Mouse (Mus musculus) heart, embryonic 13.5 days (tissue): Measurements from ENCODE around the gene Slc5a5. TPM values are rescaled to one million over a fixed set of nuclear protein-coding genes. Genes with fewer than 3 reads are reported as not detected.
A peak's percentile ranks its signal among the peaks of the same experiment; 100 is the strongest.

ENCODE experiments used
- ATAC-seq: fragments of 200-750 bp; cut with Nextera tagmentation; 2 replicates; pipeline ENCODE4 v1.8.0; 2017; ENCODE audit warnings: moderate TSS enrichment; ENCODE audit not compliant: insufficient number of reproducible peaks, low FRiP score, low TSS enrichment; ENCODE audit errors: extremely low read depth
- H3K27ac ChIP-seq: fragments of 300-500 bp; sonication (generic); replicated peaks from 2 replicates; pipeline ENCODE4 v1.5.1; 2015; ENCODE audit warnings: moderate library complexity, mild to moderate bottlenecking, inconsistent platforms
- H3K27me3 ChIP-seq: fragments of 300-500 bp; sonication (generic); replicated peaks from 2 replicates; pipeline ENCODE4 v1.6.1; 2015; ENCODE audit warnings: mild to moderate bottlenecking, inconsistent platforms
- H3K36me3 ChIP-seq: fragments of 300-500 bp; sonication (generic); 2 replicates; pipeline ENCODE4 v1.6.1; 2015; ENCODE audit warnings: mild to moderate bottlenecking, inconsistent platforms
- H3K4me1 ChIP-seq: fragments of 300-500 bp; sonication (generic); 2 replicates; pipeline ENCODE4 v1.6.1; 2015; ENCODE audit warnings: inconsistent platforms
- H3K4me2 ChIP-seq: fragments of 300-500 bp; sonication (generic); 2 replicates; pipeline ENCODE4 v1.6.1; 2015; ENCODE audit warnings: inconsistent platforms, mild to moderate bottlenecking, moderate library complexity
- H3K4me3 ChIP-seq: fragments of 300-500 bp; sonication (generic); 2 replicates; pipeline ENCODE4 v1.5.1; 2015; ENCODE audit warnings: moderate library complexity, mild to moderate bottlenecking, inconsistent platforms
- H3K9ac ChIP-seq: fragments of 300-500 bp; sonication (generic); 2 replicates; pipeline ENCODE4 v1.6.1; 2015; ENCODE audit warnings: inconsistent platforms, mild to moderate bottlenecking, moderate library complexity
- H3K9me3 ChIP-seq: fragments of 300-500 bp; sonication (generic); 2 replicates; pipeline ENCODE4 v1.6.1; 2016; ENCODE audit warnings: inconsistent platforms
- WGBS: fragments of 180-500 bp; shearing (Covaris S2); methylation state at CpG from one replicate; pipeline ENCODE4 v1.1.7; 2015; ENCODE audit warnings: mixed read lengths; 5-methylcytosine and 5-hydroxymethylcytosine counted together
- polyA plus RNA-seq: library from polyadenylated mRNA; unstranded; fragments of >200 nt; fragmentation: Nextera tagmentation; extraction: Ambion mirVana; gene quantifications from 2 replicates; pipeline ENCODE4 v1.2.1, GENCODE M21; 2015

Gene Slc5a5
- polyA plus RNA-seq, 1 experiment from 2014 or later: 0.09 TPM

- H3K4me3 ChIP-seq: no peak overlapping the region
- H3K36me3 ChIP-seq: no peaks in the 10 kb centered on the region
- H3K27ac ChIP-seq: no peak overlapping the region
- H3K27me3 ChIP-seq: peaks cover 6% of the 10 kb centered on the region; the same call in 1 of the 2 replicates
- ATAC-seq: no peak
- no peak overlapping the region for H3K4me2 ChIP-seq
- no peak overlapping the region for H3K9ac ChIP-seq
- peaks cover 12% of the 10 kb centered on the region for H3K4me1 ChIP-seq
- no peaks in the 10 kb centered on the region for H3K9me3 ChIP-seq
- WGBS: 33% methylated on average over 2 of the region's 2 CpGs
Measured at GRCm38 (mm10) chr8:70878178-70878577, 14.4 kb downstream of the Slc5a5 start.

- no peak for ATAC-seq
- Histone ChIP-seq H3K9ac (no peak overlapping the region), H3K36me3 (no peaks in the 10 kb centered on the region), H3K27ac (no peak overlapping the region), H3K4me3 (no peak overlapping the region), H3K27me3 (peaks cover 6% of the 10 kb centered on the region; the same call in 1 of the 2 replicates), H3K4me2 (no peak overlapping the region), H3K9me3 (no peaks in the 10 kb centered on the region), H3K4me1 (peaks cover 24% of the 10 kb centered on the region)
- WGBS: 41% methylated on average over 4 of the region's 4 CpGs
Measured at GRCm38 (mm10) chr8:70876382-70876781, 16.2 kb downstream of the Slc5a5 start.

GRCm38 (mm10) chr8:70874441-70874840 lies 18.1 kb downstream of the Slc5a5 start:
- H3K36me3 ChIP-seq: no peaks in the 10 kb centered on the region
- H3K27ac ChIP-seq: no peak overlapping the region
- H3K27me3 ChIP-seq: no peaks in the 10 kb centered on the region; the same call in 1 of the 2 replicates
- H3K4me2 ChIP-seq: no peak overlapping the region
- no peaks in the 10 kb centered on the region for H3K9me3 ChIP-seq
- H3K4me1 ChIP-seq: peaks cover 22% of the 10 kb centered on the region
- H3K9ac ChIP-seq: no peak overlapping the region
- 87% methylated on average over 13 of the region's 13 CpGs for WGBS
- H3K4me3 ChIP-seq: no peak overlapping the region
- no peak for ATAC-seq

- peak; percentile 87 for ATAC-seq
- H3K27me3 ChIP-seq: no peaks in the 10 kb centered on the region; the same call in 1 of the 2 replicates
- peaks cover 2% of the 10 kb centered on the region for H3K36me3 ChIP-seq
- no peaks in the 10 kb centered on the region for H3K9me3 ChIP-seq
- 1% methylated on average over 46 of the region's 46 CpGs for WGBS
- peaks cover 32% of the 10 kb centered on the region for H3K4me1 ChIP-seq
- peak within 1 kb of the TSS; percentile 76 for H3K27ac ChIP-seq
- peak within 1 kb of the TSS; percentile 98 for H3K4me2 ChIP-seq
- H3K4me3 ChIP-seq: peak within 1 kb of the TSS; percentile 91
- H3K9ac ChIP-seq: peak within 1 kb of the TSS; percentile 91
Measured at GRCm38 (mm10) chr8:70873364-70873985, 19.1 kb downstream of the Slc5a5 start, which contains the start of gene Ccdc124. Gene Ccdc124 (minus strand): TSS chr8:70873935.

GRCm38 (mm10) chr8:70872643-70873363 lies 19.8 kb downstream of the Slc5a5 start:
- Histone ChIP-seq H3K36me3 (peaks cover 9% of the 10 kb centered on the region), H3K27me3 (no peaks in the 10 kb centered on the region; the same call in none of the 2 replicates), H3K9me3 (no peaks in the 10 kb centered on the region), H3K4me3 (peak overlapping the region; percentile 91), H3K27ac (peak overlapping the region; percentile 76), H3K4me1 (peaks cover 37% of the 10 kb centered on the region), H3K9ac (peak overlapping the region; percentile 91), H3K4me2 (peak overlapping the region; percentile 98)
- 5% methylated on average over 31 of the region's 31 CpGs for whole genome bisulfite sequencing
- no peak for ATAC-seq

GRCm38 (mm10) chr8:70871195-70871807 lies 21.3 kb downstream of the Slc5a5 start:
- H3K4me2 ChIP-seq: no peak overlapping the region
- no peaks in the 10 kb centered on the region for H3K9me3 ChIP-seq
- H3K4me1 ChIP-seq: peaks cover 41% of the 10 kb centered on the region
- H3K27ac ChIP-seq: peak overlapping the region; percentile 39
- 84% methylated on average over 5 of the region's 5 CpGs for WGBS
- H3K4me3 ChIP-seq: no peak overlapping the region
- H3K36me3 ChIP-seq: peaks cover 13% of the 10 kb centered on the region
- no peaks in the 10 kb centered on the region; the same call in none of the 2 replicates for H3K27me3 ChIP-seq
- ATAC-seq: no peak
- H3K9ac ChIP-seq: peak overlapping the region; percentile 37; the same call in 1 of the 2 replicates

- peaks cover 13% of the 10 kb centered on the region for H3K36me3 ChIP-seq
- no peak overlapping the region for H3K4me2 ChIP-seq
- no peaks in the 10 kb centered on the region for H3K9me3 ChIP-seq
- 43% methylated on average over 16 of the region's 16 CpGs for WGBS
- no peaks in the 10 kb centered on the region; the same call in none of the 2 replicates for H3K27me3 ChIP-seq
- H3K4me3 ChIP-seq: no peak overlapping the region
- H3K4me1 ChIP-seq: peaks cover 51% of the 10 kb centered on the region
- no peak for ATAC-seq
- H3K9ac ChIP-seq: 0 out of 2 replicates have a peak overlapping the region, but pooled peaks have one; percentile 63
- no peak overlapping the region for H3K27ac ChIP-seq
Measured at GRCm38 (mm10) chr8:70869601-70870041, 22.9 kb downstream of the Slc5a5 start.

GRCm38 (mm10) chr8:70869199-70869571 lies 23.4 kb downstream of the Slc5a5 start:
- 43% methylated on average over 5 of the region's 5 CpGs for WGBS
- H3K9ac ChIP-seq: 0 out of 2 replicates have a peak overlapping the region, but pooled peaks have one; percentile 63
- no peak overlapping the region for H3K4me3 ChIP-seq

GRCm38 (mm10) chr8:70868559-70869198 lies 23.9 kb downstream of the Slc5a5 start:
- peak overlapping the region; percentile 51 for H3K4me2 ChIP-seq
- H3K4me1 ChIP-seq: peaks cover 61% of the 10 kb centered on the region
- no peak for ATAC-seq
- peaks cover 8% of the 10 kb centered on the region for H3K27me3 ChIP-seq
- WGBS: 24% methylated on average over 40 of the region's 40 CpGs
- H3K4me3 ChIP-seq: peak overlapping the region; percentile 22; the same call in 1 of the 2 replicates
- no peak overlapping the region for H3K27ac ChIP-seq
- no peaks in the 10 kb centered on the region for H3K9me3 ChIP-seq
- peaks cover 13% of the 10 kb centered on the region for H3K36me3 ChIP-seq
- H3K9ac ChIP-seq: peak overlapping the region; percentile 63

More at GRCm38 (mm10) chr8:70869199-70869571, 23.4 kb downstream of the Slc5a5 start:
- Histone ChIP-seq H3K36me3 (peaks cover 13% of the 10 kb centered on the region), H3K4me1 (peaks cover 55% of the 10 kb centered on the region), H3K27ac (no peak overlapping the region), H3K9me3 (no peaks in the 10 kb centered on the region), H3K27me3 (peaks cover 3% of the 10 kb centered on the region), H3K4me2 (peak overlapping the region; percentile 51)
- ATAC-seq: no peak

- H3K9me3 ChIP-seq: no peaks in the 10 kb centered on the region
- ATAC-seq: no peak
- peak overlapping the region; percentile 94 for H3K4me2 ChIP-seq
- WGBS: 80% methylated on average over 7 of the region's 7 CpGs
- H3K27me3 ChIP-seq: peaks cover 29% of the 10 kb centered on the region
- H3K27ac ChIP-seq: no peak overlapping the region; the same call in 1 of the 2 replicates
- peaks cover 66% of the 10 kb centered on the region for H3K4me1 ChIP-seq
- peaks cover 13% of the 10 kb centered on the region for H3K36me3 ChIP-seq
- H3K9ac ChIP-seq: no peak overlapping the region; the same call in 1 of the 2 replicates
- no peak overlapping the region for H3K4me3 ChIP-seq
Measured at GRCm38 (mm10) chr8:70866566-70866965, 26.0 kb downstream of the Slc5a5 start.
